Mouse (Mus musculus) CH12.LX (cell line): ENCODE measurements around the gene Il20. TPM values are rescaled to one million over a fixed set of nuclear protein-coding genes. Genes with fewer than 3 reads are reported as not detected.
A peak's percentile ranks its signal among the peaks of the same experiment; 100 is the strongest.

ENCODE experiments used
- DNase-seq: peaks from one replicate; pipeline ENCODE4 v3.0.0-alpha.2; 2013; ENCODE audit errors: extremely low read depth
- H3K27ac ChIP-seq: 2 replicates; pipeline ENCODE4 v1.5.1; 2012; ENCODE audit warnings: low read depth, mild to moderate bottlenecking, control low read depth, moderate library complexity; ENCODE audit not compliant: insufficient read depth
- H3K27me3 ChIP-seq: replicated peaks from 2 replicates; pipeline ENCODE3; 2012; ENCODE audit warnings: inconsistent platforms
- H3K36me3 ChIP-seq, 2 experiments: replicated peaks in 1 of 2; 2 replicates each; pipeline versions ENCODE3 to v1.6.1; 2012; ENCODE audit warnings: inconsistent platforms in 1 of 2, low read length in 1 of 2, mild to moderate bottlenecking in 1 of 2, mixed read lengths in 1 of 2, moderate library complexity in 1 of 2; ENCODE audit not compliant: control insufficient read depth in 1 of 2, insufficient read depth in 1 of 2
- H3K4me1 ChIP-seq, 2 experiments: 2 replicates each; pipeline ENCODE4 v1.6.1; 2012; ENCODE audit warnings: inconsistent platforms in 1 of 2, moderate library complexity in 1 of 2; ENCODE audit not compliant: insufficient read depth in 2 of 2, control insufficient read depth in 1 of 2
- H3K4me2 ChIP-seq: 2 replicates; pipeline ENCODE4 v1.6.1; 2012; ENCODE audit warnings: low read depth, mild to moderate bottlenecking, control low read depth; ENCODE audit not compliant: poor library complexity, insufficient read depth, severe bottlenecking
- H3K4me3 ChIP-seq, 3 experiments: fragments of 150-350 bp in 1 of 3; sonication (generic) in 1 of 3; replicated peaks in 1 of 3; 2 replicates each; pipeline versions ENCODE3 to v1.5.1; 2011 to 2012; ENCODE audit warnings: low read depth in 2 of 3, low read length in 2 of 3, mild to moderate bottlenecking in 2 of 3, moderate library complexity in 2 of 3, control low read depth in 1 of 3, improper control_type of control experiment in 1 of 3, inconsistent platforms in 1 of 3, mixed read lengths in 1 of 3; ENCODE audit not compliant: poor library complexity in 1 of 3
- H3K79me2 ChIP-seq: replicated peaks from 2 replicates; pipeline ENCODE4 v1.6.1; 2012; ENCODE audit warnings: mild to moderate bottlenecking, moderate library complexity; ENCODE audit not compliant: control insufficient read depth, poor library complexity, insufficient read depth, severe bottlenecking; ENCODE audit errors: extremely low read depth
- H3K9ac ChIP-seq: 2 replicates; pipeline ENCODE4 v1.6.1; 2012; ENCODE audit warnings: low read depth, mild to moderate bottlenecking, control low read depth, moderate library complexity; ENCODE audit not compliant: insufficient read depth
- H3K9me3 ChIP-seq: replicated peaks from 2 replicates; pipeline ENCODE3; 2012; ENCODE audit warnings: low read length, inconsistent platforms, mixed read lengths
- BHLHE40 ChIP-seq: IDR thresholded peaks from 2 replicates; pipeline ENCODE4 v1.6.1; 2011; ENCODE audit warnings: mild to moderate bottlenecking, low read depth, low read length, improper control_type of control experiment
- CHD1 ChIP-seq: IDR thresholded peaks from 2 replicates; pipeline ENCODE4 v1.6.1; 2012; ENCODE audit warnings: low read depth, low read length, improper control_type of control experiment, inconsistent platforms
- CHD2 ChIP-seq: IDR thresholded peaks from 2 replicates; pipeline ENCODE4 v1.6.1; 2011; ENCODE audit warnings: low read length, improper control_type of control experiment
- CTCF ChIP-seq, 2 experiments: IDR thresholded peaks in 1 of 2; conservative IDR thresholded peaks in 1 of 2; 2 replicates each; pipeline ENCODE4 v1.5.1; 2011 to 2012; ENCODE audit warnings: low read depth in 2 of 2, low read length in 2 of 2, improper control_type of control experiment in 1 of 2, inconsistent platforms in 1 of 2, mild to moderate bottlenecking in 1 of 2, moderate library complexity in 1 of 2
- E2F4 ChIP-seq: IDR thresholded peaks from 2 replicates; pipeline ENCODE4 v1.6.1; 2011; ENCODE audit warnings: low read depth, low read length, improper control_type of control experiment; ENCODE audit not compliant: insufficient replicate concordance
- ELF1 ChIP-seq: IDR thresholded peaks from 2 replicates; pipeline ENCODE4 v1.6.1; 2014; ENCODE audit warnings: low read depth, mild to moderate bottlenecking, inconsistent platforms, low read length, improper control_type of control experiment
- EP300 ChIP-seq: IDR thresholded peaks from 2 replicates; pipeline ENCODE4 v1.6.1; 2011; ENCODE audit warnings: low read length, improper control_type of control experiment
- ETS1 ChIP-seq: conservative IDR thresholded peaks from 2 replicates; pipeline ENCODE4 v1.6.1; 2012; ENCODE audit warnings: low read depth, mild to moderate bottlenecking, inconsistent platforms, low read length, improper control_type of control experiment, moderate library complexity
- HCFC1 ChIP-seq: IDR thresholded peaks from 2 replicates; pipeline ENCODE4 v1.6.1; 2012; ENCODE audit warnings: low read depth, mild to moderate bottlenecking, inconsistent platforms, low read length, improper control_type of control experiment
- IRF4 ChIP-seq: IDR thresholded peaks from 2 replicates; pipeline ENCODE4 v1.6.1; 2014; ENCODE audit warnings: low read depth, mild to moderate bottlenecking, inconsistent platforms, low read length, improper control_type of control experiment
- JUN ChIP-seq: IDR thresholded peaks from 2 replicates; pipeline ENCODE4 v1.6.1; 2011; ENCODE audit warnings: low read depth, mild to moderate bottlenecking, low read length, improper control_type of control experiment, moderate library complexity; ENCODE audit not compliant: insufficient read depth
- JUND ChIP-seq: conservative IDR thresholded peaks from 2 replicates; pipeline ENCODE4 v1.6.1; 2011; ENCODE audit warnings: low read depth, low read length, improper control_type of control experiment
- KAT2A ChIP-seq: IDR thresholded peaks from 2 replicates; pipeline ENCODE4 v1.6.1; 2012; ENCODE audit warnings: low read length, improper control_type of control experiment, inconsistent platforms; ENCODE audit not compliant: insufficient replicate concordance
- MAFK ChIP-seq: IDR thresholded peaks from 2 replicates; pipeline ENCODE4 v1.6.1; 2011; ENCODE audit warnings: low read length, improper control_type of control experiment; ENCODE audit not compliant: insufficient replicate concordance
- MEF2A ChIP-seq: IDR thresholded peaks from 2 replicates; pipeline ENCODE4 v1.6.1; 2014; ENCODE audit warnings: low read depth, mild to moderate bottlenecking, inconsistent platforms, low read length, improper control_type of control experiment, borderline replicate concordance
- MXI1 ChIP-seq: IDR thresholded peaks from 2 replicates; pipeline ENCODE4 v1.6.1; 2011; ENCODE audit warnings: mild to moderate bottlenecking, low read depth, low read length, improper control_type of control experiment
- MYC ChIP-seq: IDR thresholded peaks from 2 replicates; pipeline ENCODE4 v1.6.1; 2011; ENCODE audit warnings: low read depth, mild to moderate bottlenecking, improper control_type of control experiment, low read length
- NRF1 ChIP-seq: IDR thresholded peaks from 2 replicates; pipeline ENCODE4 v1.6.1; 2014; ENCODE audit warnings: low read depth, mild to moderate bottlenecking, inconsistent platforms, low read length, improper control_type of control experiment, moderate library complexity
- POLR2AphosphoS2 ChIP-seq: IDR thresholded peaks from 2 replicates; pipeline ENCODE4 v1.6.1; 2011; ENCODE audit warnings: low read depth, low read length, improper control_type of control experiment
- RAD21 ChIP-seq: IDR thresholded peaks from 2 replicates; pipeline ENCODE4 v1.6.1; 2011; ENCODE audit warnings: low read depth, mild to moderate bottlenecking, low read length, improper control_type of control experiment, moderate library complexity
- RCOR1 ChIP-seq: conservative IDR thresholded peaks from 2 replicates; pipeline ENCODE4 v1.6.1; 2012; ENCODE audit warnings: low read depth, mild to moderate bottlenecking, inconsistent platforms, low read length, improper control_type of control experiment
- SIN3A ChIP-seq: IDR thresholded peaks from 2 replicates; pipeline ENCODE4 v1.6.1; 2012; ENCODE audit warnings: low read length, improper control_type of control experiment, inconsistent platforms
- SMC3 ChIP-seq: IDR thresholded peaks from 2 replicates; pipeline ENCODE4 v1.6.1; 2011; ENCODE audit warnings: low read depth, low read length, improper control_type of control experiment
- TBP ChIP-seq: conservative IDR thresholded peaks from 2 replicates; pipeline ENCODE4 v1.6.1; 2011; ENCODE audit warnings: low read depth, low read length, improper control_type of control experiment
- TCF12 ChIP-seq: IDR thresholded peaks from 2 replicates; pipeline ENCODE4 v1.6.1; 2014; ENCODE audit warnings: low read depth, mild to moderate bottlenecking, inconsistent platforms, low read length, improper control_type of control experiment
- USF1 ChIP-seq: IDR thresholded peaks from 2 replicates; pipeline ENCODE4 v1.6.1; 2014; ENCODE audit warnings: low read depth, mild to moderate bottlenecking, inconsistent platforms, low read length, improper control_type of control experiment
- USF2 ChIP-seq: conservative IDR thresholded peaks from 2 replicates; pipeline ENCODE4 v1.6.1; 2011; ENCODE audit warnings: low read depth, low read length, improper control_type of control experiment
- ZC3H11A ChIP-seq: IDR thresholded peaks from 2 replicates; pipeline ENCODE4 v1.6.1; 2012; ENCODE audit warnings: low read depth, mild to moderate bottlenecking, inconsistent platforms, low read length, improper control_type of control experiment
- ZKSCAN1 ChIP-seq: IDR thresholded peaks from 2 replicates; pipeline ENCODE4 v1.6.1; 2012; ENCODE audit warnings: low read depth, inconsistent platforms, low read length, improper control_type of control experiment, borderline replicate concordance
- ZMIZ1 ChIP-seq: IDR thresholded peaks from 2 replicates; pipeline ENCODE4 v1.6.1; 2012; ENCODE audit warnings: low read depth, mild to moderate bottlenecking, inconsistent platforms, low read length, improper control_type of control experiment
- dilution Hi-C: fragments of 300-500 bp; cut with MboI; formaldehyde crosslinking; loops from 2 replicates; pipeline ENCODE4 v1.14.3; 2020; ENCODE audit warnings: low sequenced_read_pairs; ENCODE audit not compliant: extremely low pct_unique_long_range_greater_than_20kb, extremely low pct_ligation_motif_present
- in situ Hi-C: fragments of 300-500 bp; cut with MboI; formaldehyde crosslinking; loops from 3 replicates; pipeline ENCODE4 v1.14.3; 2019; ENCODE audit warnings: low sequenced_read_pairs, low pct_ligation_motif_present, low pct_unique_long_range_greater_than_20kb, mixed read lengths
- polyA plus RNA-seq: library from polyadenylated mRNA; unstranded; fragments of >175 nt; gene quantifications from 2 replicates; pipeline ENCODE4 v1.2.1, GENCODE M21; 2012; ENCODE audit warnings: low read depth; ENCODE audit not compliant: insufficient read length
- total RNA-seq, 2 experiments: library from RNA; depleted of rRNA; stranded (reverse); fragments of 300-350 nt in 1 of 2; fragments of >200 nt in 1 of 2; gene quantifications; 2 replicates each; pipeline ENCODE4 v1.2.3; 2012 to 2014

Gene Il20
- total and polyA plus RNA-seq, 3 experiments = not detected

DNA sequence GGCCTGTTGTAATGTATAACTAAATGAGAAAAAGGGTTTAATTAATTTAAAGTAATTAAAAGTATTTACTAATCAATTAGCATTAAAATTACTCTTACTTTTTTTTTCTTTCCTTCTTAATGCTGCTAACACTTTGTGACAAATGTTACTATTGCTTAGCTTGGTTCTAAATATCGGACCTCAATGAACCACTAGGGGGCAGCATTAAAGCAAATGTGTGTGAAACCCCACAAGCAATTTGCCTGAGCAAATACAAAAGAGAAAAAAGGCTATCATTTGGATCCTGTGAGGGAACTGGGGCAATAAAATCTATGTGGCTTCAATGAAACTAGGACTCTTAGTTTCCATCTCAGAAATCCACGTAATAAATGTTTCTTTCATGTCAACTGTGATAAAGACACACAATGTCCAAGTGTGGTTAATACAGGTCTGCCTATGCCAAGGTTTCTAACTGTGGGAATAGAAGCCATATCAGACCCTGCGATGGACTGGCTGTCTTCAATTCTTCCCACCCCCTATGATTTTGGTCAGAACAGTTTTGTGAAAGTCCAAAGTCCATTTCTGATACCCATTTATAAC is 34.2 kb downstream of the Il20 start:
- dilution Hi-C loops = no loop called here
- Histone ChIP-seq H3K27ac (no peak overlapping the region), H3K9me3 (peaks cover 2% of the 10 kb centered on the region), H3K4me3 (no peak overlapping the region), H3K4me2 (0 out of 2 replicates have a peak overlapping the region, but pooled peaks have one; percentile 22), H3K36me3 (no peaks in the 10 kb centered on the region), H3K4me1 (peaks cover 11 to 53% of the 10 kb centered on the region in 2 experiments), H3K9ac (no peak overlapping the region), H3K79me2 (no peaks in the 10 kb centered on the region), H3K27me3 (no peaks in the 10 kb centered on the region)
- DNase-seq = peak; percentile 79
- TF ChIP-seq TCF12 = no peak
- no peak for TF ChIP-seq NRF1
- TF ChIP-seq USF1 = no peak
- no peak for TF ChIP-seq E2F4
- TF ChIP-seq BHLHE40 = no peak
- TF ChIP-seq SIN3A = no peak
- TF ChIP-seq JUN = no peak
- peak; percentile 42 for TF ChIP-seq ZC3H11A
- peak; percentile 81 for TF ChIP-seq RAD21
- TF ChIP-seq SMC3 = peak; percentile 91
- TF ChIP-seq MEF2A = no peak
- no peak for TF ChIP-seq ZMIZ1
- no peak for TF ChIP-seq ZKSCAN1
- TF ChIP-seq JUND = no peak
- TF ChIP-seq MAFK = no peak
- TF ChIP-seq CTCF (conservative IDR thresholded peaks at IDR 0.05 in 1 of 2, IDR thresholded peaks at IDR 0.05 in 1 of 2; ENCODE audit: low read depth in 2 of 2, low read length in 2 of 2) = peak; percentile 29 to 90; a peak in 2 of 4 replicates
- in situ Hi-C loops = loop anchor here (5.0 kb wide), 1 partner anchor 175 kb away; no protein-coding TSS in a partner anchor

DNA sequence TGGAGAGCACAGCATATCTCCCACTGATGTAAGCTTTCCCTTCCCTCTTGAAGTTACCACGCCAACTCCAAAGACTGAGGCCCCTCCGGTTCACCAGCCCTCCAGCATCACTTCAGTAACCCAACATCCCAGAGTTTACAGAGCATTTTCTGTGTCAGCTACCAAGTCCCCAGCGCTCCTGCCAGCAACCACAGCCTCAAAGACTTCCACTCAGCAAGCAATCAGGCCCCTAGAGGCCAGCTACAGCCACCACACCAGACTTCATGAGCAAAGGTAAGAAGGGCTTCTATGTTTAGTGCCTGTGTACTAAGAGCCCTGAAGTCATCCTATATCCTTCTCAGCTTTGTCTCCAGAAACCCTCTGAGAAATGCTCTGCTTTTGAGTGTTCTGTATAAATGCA is 35.3 kb downstream of the Il20 start:
- no peaks in the 10 kb centered on the region for H3K36me3 ChIP-seq
- H3K79me2 ChIP-seq = no peaks in the 10 kb centered on the region
- no peak overlapping the region for H3K4me3 ChIP-seq
- H3K9me3 ChIP-seq = peaks cover 2% of the 10 kb centered on the region
- H3K4me1 ChIP-seq = peaks cover 11 to 58% of the 10 kb centered on the region in 2 experiments
- peak; percentile 39 for DNase-seq
- no peak overlapping the region for H3K9ac ChIP-seq
- no peak overlapping the region for H3K27ac ChIP-seq
- no peaks in the 10 kb centered on the region for H3K27me3 ChIP-seq
- no peak overlapping the region for H3K4me2 ChIP-seq
- in situ Hi-C loops = loop anchor here (5.0 kb wide), 1 partner anchor 176 kb away; no protein-coding TSS in a partner anchor
- dilution Hi-C loops = no loop called here
- TF ChIP-seq BHLHE40 (no peak), RAD21 (peak; percentile 11), SIN3A (no peak), IRF4 (no peak), TBP (no peak), ETS1 (no peak), CHD2 (no peak), USF2 (no peak), MYC (no peak), E2F4 (no peak), CTCF (conservative IDR thresholded peaks at IDR 0.05 in 1 of 2, IDR thresholded peaks at IDR 0.05 in 1 of 2; ENCODE audit: low read depth in 2 of 2, low read length in 2 of 2) (peak in 1 of 2 experiments; percentile 51; a peak in 2 of 4 replicates), CHD1 (no peak), SMC3 (peak; percentile 32), POLR2AphosphoS2 (no peak), ZC3H11A (no peak), NRF1 (no peak), JUN (no peak), EP300 (no peak), HCFC1 (no peak), RCOR1 (no peak), MAFK (no peak), KAT2A (no peak), MXI1 (no peak), JUND (no peak), ELF1 (no peak)
